Mouse (Mus musculus) heart, postnatal 4 days (tissue): ENCODE data around the gene Phf11c. TPM values are rescaled to one million over a fixed set of nuclear protein-coding genes. Genes with fewer than 3 reads are reported as not detected.
"Not testable (repeated sequence)": the region's sequence is repeated elsewhere in the genome, so short reads cannot be mapped to it uniquely, and the experiment has no call there.

Source experiments
- DNase-seq: peaks from one replicate; pipeline ENCODE4 v3.0.0; 2021
- total RNA-seq, 2 experiments: library from RNA; stranded (reverse); gene quantifications; 2 replicates each; pipeline ENCODE4 v1.2.3; 2021

Phf11c gene
- total RNA-seq, result under 1 TPM; 0.77 to 0.91 TPM

DNA sequence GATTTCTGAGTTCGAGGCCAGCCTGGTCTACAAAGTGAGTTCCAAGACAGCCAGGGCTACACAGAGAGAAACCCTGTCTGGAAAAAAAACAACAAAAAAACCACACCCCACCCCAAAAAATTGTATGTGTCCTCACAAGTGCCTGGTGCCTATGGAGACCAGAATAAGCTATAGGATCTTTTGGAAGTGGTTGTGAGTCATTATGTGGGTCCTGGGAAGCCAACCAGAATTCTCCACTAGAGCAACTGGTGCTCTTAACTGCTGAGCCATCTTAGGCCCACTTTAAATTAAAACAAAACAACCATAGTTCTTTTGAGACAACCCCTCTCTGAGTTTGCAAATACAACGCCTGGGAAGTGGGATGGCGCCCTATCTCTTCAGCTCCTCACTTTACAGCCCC is at the start of gene Phf11c:
TSS of gene Phf11c (minus strand) at position 101 of the 400 bp plus-strand sequence.
- no peak for DNase-seq

DNA sequence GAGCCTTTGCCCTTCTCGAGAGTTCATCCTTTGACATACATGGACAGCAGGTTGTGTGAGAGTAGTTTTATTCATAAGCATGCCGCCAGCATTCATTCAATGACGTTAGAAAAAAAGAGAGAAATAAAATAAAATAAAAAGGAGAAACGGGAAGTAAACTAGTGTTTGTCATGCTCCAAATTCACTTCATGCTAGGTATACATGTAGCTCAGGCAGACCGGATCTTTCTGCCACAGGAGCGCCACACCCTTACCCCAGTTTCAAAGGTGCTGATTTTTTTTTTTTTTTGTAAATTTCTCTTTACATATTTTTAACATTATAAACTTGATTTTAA is 46.3 kb upstream of the Phf11c start:
- DNase-seq, result no peak

DNA sequence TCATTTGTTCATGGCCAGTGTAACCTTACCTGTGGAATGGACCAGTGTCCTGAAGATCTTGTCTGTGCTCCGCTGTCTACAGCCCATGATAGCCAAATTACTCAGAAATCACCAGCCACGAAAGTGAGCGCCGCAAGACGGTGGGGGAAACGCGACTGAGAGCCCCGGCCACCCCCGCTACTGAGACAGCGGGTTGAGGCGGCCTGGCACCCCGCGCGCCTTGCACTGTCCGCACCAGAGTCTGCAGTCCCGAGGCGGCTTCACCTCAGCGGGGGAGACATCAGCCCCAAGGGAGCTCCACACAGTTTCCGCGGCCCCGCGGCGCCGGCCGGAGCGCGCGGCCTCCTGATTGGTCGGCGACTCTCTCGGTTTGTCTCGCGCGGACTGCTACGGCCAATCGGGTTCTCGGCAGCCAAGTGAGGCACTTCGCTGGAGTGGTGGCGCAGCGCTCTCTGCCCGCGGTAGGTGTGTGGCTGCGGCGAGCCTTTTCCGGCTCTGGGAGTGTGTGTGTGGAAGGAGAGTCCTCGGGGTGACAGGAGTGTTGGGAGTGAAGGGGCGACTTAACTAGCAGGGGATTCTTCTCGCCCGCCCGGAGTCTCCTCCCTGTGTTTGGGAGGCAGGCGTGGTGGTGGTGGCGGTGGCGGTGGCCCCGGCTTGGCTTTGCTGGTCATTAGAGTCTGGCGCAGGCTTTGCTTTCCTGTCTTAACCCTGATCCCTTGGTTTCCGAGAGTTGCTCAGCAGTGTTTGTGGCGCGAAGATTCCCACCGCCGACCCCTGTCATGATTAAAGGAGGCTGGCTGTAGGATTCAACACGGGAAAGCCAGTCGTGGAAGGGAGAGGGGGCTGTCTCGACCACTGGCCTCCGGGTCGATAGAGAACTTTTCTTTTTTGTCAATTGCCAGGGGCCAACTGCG is 45.6 kb upstream of the Phf11c start, which contains the start of the genes Setdb2 and Cab39l:
TSS of gene Setdb2 (minus strand) at position 327 of the 914 bp plus-strand sequence.
TSS of gene Cab39l (plus strand) at position 415 of the 914 bp plus-strand sequence.
- DNase-seq, result peak; percentile 95

DNA sequence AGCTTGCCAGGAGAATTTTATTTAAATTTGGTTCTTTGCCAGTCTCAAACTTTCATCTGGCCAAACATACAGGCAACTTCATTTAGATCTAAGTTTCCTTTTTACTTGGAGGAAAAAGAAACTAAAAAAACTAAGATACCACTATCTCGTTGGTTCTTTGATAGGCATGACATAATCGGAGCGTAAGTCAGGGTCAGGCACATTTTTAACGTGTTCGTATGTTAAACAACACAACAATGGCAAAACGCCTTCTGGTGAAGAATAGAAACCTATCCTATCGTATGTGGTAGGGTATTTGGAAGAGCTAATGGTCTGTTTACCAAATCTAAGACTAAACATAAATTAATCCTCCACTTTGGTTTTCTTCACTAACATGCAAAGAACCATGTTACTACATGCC is 44.9 kb upstream of the Phf11c start:
- DNase-seq, result no peak

DNA sequence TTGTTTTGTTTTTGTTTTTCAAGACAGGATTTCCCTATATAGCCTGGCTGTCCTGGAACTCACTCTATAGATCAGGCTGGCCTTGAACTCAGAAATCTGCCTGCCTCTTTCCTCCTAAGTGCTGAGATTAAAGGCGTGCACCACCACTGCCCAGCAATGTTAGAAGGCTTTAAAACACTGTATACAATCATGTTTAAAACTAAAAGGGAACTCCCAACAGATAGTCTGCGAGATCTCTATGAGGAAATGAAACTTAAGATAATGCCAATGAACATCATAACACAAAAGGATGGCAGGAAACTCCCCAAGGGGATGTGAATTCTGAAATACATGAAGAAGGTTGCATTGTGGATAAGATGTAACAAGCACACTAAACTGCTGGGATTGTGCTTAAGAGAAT is 43.3 kb upstream of the Phf11c start:
- DNase-seq, result no peak

DNA sequence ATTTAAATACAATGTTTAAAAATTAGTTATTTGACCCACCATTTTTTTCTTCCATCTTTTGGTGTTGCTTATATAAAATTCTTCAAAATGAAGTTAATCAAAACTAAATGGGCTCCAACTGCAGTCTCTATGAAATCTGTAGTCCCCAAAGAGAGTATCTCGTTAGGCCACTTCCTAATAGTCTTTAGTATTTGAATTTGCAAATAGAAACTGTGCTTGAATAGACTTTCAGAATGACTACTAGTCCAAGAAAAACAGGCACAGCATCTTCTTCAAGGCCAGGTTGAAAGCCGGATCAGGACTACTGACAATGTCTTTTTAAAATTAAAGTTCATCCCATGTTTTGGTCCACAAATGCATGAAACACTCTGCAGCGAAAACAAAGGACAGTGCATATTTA is 42.2 kb upstream of the Phf11c start:
- DNase-seq, result no peak

DNA sequence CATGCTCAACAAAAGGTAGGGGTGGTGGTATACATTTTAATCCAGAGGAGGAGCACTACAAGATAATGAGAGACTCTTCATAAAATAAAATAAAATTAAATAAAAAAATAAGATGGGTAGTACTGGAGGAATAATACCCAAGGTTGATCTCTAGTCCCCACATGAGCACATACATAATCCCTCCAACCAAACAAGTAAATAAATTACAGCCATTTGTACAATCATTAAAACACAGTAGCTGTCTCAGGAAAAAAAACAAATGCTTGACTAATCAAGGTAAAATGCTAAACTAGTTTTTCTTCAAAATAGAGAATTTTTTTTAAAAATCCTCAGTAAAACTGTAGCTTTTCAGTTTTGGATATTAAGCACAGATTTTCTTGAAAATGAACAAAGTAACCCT is 40.0 kb upstream of the Phf11c start:
- no peak for DNase-seq

DNA sequence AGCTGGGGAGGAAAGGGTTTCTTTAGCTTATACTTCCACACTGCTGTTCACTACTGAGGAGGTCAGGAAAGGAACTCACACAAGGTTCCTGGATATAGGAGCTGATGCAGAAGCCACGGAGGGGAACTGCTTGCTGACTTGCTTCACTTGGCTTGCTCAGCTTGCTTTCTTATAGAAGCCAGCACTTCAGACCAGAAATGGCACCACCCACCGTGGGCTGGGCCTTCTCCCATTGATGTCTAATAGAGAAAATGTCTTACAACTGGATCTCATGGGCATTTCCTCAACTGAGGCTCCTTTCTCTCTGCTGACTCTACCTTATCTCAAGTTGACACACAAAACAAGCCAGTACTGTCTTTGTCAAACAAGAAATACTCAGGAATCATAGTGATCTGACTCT is 38.7 kb upstream of the Phf11c start:
- DNase-seq, result no peak

DNA sequence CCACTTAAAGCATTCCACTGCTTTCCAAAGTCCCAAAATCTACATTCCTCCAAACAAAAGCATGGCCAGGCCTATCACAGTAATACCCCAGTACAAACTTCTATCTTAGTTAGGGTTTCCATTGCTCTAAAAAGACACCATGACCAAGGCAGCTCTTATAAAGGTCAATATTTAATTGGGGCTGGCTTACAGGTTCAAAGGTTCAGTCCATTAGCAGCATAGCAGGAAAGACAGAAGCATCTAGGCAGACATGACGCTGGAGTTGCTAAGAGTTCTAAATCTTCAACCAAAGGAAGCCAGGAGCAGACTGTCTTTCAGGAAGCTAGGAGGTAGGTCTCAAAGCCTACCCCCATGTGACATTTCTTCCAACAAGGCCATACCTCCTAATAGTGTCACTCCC is 35.4 kb upstream of the Phf11c start:
- no peak for DNase-seq

DNA sequence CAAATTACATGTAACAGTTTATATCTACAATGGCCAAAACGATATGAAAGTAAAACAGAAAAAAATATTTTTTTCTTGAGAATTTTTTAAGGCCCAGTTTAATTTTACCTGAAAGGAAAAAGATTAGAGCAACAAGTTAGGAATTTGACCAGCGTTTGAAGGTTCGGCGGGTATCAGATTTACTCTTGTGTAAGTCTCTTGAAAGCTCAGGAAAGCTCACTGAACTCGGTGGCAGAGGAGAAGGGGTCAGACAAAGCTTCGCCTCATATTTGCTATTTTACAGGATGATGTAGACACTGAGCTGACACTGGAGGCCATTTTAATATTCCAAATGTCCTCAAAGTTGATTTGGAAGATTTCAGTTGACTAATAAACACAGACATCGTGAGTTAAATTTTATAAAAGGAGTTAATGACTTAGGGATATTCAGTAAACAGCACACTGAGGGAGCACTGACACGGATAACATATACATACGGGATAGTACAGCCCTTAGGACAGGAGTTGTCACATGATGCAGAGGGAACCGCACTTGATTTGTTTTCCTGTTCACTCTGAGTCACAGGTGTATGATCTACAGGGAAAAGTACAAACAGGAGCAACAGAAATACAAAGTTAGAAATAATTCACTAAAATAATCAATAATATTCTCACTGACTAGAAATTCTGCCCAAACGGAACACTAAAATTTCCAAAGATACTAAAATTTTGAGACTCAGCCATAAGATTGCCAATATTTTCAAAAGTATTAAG is 27.9 kb upstream of the Phf11c start:
- no peak for DNase-seq

DNA sequence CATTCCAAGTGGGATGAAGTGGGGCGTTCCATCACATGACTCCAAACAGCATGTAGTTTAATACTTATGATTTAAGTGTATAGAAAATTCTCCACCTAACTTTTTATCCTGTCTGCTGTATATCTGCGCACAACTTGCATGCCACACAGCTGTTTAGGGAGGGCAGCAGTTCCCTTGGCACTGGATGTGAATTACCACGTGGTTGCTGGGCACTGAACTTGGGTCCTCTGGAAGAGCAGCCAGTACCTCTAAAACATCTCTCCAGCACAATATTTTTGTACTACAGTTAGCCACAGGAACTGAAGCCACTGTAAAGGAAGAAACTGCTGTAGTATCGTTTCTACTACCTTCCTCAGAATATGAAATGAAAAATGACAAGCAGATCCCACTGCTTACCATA is 23.0 kb upstream of the Phf11c start:
- DNase-seq, result no peak

DNA sequence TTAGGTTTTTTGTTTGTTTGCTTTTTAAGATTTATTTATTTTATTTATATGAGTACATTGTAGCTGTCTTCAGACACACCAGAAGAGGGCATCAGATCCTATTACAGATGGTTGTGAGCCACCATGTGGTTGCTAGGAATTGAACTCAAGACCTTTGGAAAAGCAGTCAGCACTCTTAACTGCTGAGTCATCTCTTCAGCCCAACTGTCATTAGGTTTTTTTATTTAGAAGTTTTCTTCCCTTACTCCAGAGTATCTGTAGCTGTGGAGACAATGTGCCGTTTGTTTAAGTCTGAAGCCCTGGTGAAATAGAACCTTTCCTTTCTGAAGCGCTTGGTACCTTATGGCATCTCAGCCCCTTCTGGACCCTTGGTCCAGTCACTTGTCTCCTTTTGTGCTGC is 19.8 kb upstream of the Phf11c start:
- not testable (repeated sequence) for DNase-seq

DNA sequence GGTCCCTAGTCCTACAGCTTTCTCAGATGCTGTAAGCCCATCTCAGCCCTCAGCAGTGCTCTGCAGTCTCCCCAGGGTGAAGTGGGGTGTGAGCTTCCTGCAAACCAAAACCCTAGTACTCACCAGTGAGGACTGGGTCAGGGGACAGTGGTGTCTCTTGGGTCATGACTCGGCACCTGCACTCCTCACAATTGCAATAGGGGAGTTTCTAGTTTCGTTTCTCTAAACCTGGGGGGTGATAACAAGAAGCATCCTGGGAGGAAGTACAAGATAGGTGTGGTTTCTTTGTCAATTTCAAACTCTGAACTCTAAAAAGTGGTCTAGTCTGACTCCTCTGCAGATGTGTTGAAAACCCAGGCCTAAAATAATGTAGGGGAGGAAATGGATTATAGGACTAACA is 1.8 kb upstream of the Phf11c start:
- DNase-seq, result no peak

DNA sequence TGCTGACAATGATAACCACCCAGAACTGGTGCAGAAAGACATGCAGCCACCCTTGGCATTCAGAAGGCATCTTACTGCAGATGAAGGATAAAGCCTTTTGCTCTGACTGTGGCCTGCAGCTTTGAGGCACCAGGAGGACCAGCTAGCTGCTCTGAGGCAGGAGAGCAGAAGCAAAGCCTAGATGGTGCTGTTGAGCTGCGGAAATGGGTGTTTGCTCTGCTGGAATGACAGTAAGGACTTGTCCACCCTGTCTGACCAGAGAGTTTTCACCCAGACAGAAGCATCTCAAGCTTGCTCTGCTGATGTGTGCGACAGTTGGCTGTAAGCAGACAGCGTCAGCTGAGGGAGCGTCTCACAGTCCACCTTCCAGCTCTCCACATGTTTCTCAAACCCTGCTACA is 5.0 kb downstream of the Phf11c start:
- DNase-seq, result peak; percentile 49

DNA sequence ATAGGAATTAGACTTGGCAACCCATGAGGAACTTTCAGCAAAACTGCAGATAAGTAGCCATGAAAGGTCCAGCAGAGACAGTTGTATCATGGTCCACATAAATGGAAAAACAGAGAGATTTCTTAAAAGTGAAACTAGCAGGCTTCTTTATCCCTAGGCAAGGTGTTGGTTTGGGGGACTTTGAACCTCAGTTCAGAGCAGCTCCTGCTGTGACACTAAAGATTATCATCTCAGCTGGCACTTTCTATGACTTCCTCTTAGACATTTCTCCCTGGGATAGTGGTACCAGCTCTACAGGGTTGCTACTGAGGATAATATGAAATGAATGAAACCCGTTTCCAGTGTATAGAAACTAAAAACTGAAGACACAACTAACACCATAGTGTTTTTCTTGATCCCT is 5.6 kb downstream of the Phf11c start:
- no peak for DNase-seq

DNA sequence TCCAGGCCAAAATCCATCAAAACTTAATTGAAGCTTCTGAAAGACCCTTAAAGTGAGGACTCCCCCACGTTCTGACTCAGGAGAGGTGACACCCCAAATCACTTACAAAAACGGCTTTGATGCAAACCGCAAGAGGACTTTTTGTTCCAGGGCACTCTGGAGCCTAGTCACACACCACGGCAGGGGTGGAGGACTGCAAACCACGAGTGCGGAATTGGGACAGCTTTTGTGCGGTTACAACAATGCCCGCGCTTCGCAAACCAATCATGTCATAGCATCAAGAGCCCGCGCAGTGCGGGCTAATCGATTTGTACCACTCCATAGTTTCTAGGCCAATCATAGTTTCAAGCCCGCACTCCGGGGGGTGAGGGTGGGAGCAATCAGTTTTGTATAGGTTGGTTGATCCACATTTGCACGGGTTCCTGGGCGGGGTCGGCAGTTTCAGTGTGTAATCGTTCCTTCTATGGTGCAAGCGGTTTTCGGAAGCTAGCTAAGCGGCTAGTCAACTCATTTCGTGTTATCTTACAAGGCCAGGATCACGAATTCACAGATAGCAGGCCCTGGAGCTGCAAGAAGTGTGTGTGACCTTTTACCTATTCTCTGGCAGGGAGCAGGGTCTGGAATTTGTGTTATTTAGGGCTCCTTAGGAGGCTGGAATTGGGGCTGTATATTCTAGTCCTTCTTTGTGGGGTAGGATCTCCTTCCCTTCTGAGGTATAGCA is 24.7 kb downstream of the Phf11c start:
- DNase-seq, result no peak

DNA sequence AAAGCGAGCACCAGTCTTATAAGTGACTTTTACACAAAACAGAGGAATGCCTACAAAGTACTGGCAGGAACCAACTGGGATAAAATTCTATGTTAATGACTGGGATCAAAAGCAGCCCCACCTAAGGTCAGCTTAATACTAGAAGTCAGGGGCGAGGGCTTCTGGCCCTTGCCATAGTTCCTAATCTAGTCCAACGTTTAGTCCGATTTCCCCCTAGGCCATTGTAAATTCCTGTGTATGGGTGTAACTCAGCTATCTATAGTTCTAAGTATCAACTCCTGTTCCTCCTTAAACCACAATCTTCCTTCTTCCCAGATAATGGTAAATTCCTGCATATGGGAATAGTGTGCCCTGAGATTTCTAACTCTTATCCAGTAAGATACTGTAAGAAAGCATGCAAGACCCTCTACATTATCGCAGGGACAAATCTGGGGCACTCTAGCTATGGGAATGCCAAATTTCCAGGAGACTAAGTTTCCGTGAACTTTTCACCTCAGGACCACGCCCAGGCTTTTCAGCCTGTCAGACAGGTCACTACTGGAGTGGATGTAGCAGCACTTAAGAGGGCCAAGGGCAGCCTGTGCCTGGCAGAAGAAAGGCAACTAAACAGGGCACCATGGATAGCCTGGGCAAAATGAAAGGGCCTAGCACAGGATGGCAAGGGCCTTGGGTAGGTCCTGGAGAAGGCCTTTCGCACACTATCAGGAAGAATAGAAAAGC is 28.6 kb downstream of the Phf11c start:
- DNase-seq, result no peak

DNA sequence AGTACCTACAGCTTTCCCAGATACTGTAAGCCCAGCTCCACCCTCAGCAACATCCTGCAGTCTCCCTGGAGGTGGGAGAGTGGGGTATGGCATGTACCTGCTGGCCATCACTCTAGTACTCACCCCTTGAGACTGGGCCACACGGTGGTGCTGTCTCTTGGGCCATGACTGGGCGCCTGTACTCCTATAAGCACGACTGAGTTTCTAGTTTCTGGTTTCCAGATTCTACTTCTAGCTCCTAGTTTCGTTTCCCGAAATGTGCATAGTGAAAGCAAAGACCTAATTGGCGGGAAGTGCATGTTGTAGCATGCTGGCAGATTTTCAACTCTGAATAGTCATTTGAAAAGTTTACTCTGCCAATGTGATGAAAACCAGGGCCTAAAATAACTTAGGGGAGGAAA is 29.9 kb downstream of the Phf11c start, which contains the start of gene Phf11d:
TSS of gene Phf11d (minus strand) at position 227 of the 401 bp plus-strand sequence.
- peak; percentile 52 for DNase-seq

DNA sequence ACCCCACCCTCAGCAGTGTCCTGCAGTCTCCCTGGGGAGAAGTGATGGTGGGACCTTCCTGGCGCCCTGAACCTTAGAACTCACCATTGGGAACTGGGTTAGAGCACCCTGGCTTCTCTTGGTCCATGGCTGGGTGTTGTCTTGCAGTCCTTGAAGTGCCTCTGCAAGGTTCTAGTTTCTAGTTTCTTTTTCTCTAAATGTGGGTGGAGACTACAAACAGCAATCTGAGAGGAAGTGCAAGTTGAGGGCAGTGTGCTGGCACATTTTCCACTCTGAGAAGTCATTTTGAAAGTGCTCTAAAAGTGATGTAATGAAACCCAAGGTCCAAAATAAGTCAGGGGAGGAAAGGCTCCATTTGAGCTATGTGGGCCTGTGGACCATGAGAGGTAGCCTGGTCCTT is 54.0 kb downstream of the Phf11c start, which contains the start of gene Phf11b:
TSS of gene Phf11b (minus strand) at position 163 of the 400 bp plus-strand sequence.
- not testable (repeated sequence) for DNase-seq

DNA sequence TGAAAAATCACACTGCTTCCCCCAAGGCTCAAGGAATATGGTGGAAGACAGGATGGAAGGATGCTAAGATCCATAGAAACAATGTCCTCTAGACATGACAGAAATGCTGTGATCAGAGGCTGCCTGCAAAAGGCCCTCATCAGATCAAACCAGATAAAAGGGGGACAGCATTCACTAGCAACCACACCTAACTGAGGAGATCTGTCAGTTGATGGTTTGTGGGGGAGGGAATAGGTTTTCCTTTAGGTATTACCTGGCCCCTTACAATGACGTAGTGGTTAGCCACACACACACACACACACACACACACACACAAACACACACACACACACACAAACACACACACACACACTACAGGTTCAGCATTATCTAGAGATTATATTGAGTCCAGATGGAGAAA is 55.6 kb downstream of the Phf11c start:
- no peak for DNase-seq

DNA sequence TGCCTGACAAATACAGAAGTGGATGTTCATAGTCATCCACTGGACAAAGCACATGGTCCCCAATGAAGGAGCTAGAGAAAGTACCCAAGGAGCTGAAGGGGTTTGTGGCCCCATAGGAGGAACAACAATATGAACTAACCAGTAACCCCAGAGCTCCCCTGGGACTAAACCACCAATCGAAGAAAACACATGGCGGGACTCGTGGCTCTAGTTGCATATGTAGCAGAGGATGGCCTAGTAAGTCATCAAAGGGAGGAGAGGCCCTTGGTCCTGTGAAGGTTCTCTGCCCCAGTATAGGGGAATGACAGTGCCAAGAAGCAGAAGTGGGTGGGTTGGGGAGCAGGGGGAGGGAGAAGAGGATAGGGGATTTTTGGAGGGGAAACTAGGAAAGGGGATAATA is 59.1 kb downstream of the Phf11c start:
- DNase-seq, result not testable (repeated sequence)
